Comparison of ENCODE assay signal across 8 mouse cellular contexts in genomic region chr4:133240490-133240921, GRCm38 (mm10). TPM values are rescaled to one million over a fixed set of nuclear protein-coding genes. Genes with fewer than 3 reads are reported as not detected.
DNase-seq lines count a peak whose midpoint lies in the region; ATAC-seq and TF ChIP-seq lines count a peak whose summit lies in the region.

TSS of gene Map3k6 (plus strand) at chr4:133240818.

- H3K9ac ChIP-seq in embryonic facial prominence, embryonic 12.5 days, result peak within 1 kb of the TSS; percentile 61
- peak within 1 kb of the TSS; percentile 62 for H3K9ac ChIP-seq in kidney, embryonic 15.5 days

- no peak for DNase-seq in thymus, adult 2 months
- no peak for DNase-seq in thymus, postnatal 14 days
- DNase-seq in heart, embryonic 10.5 days (ENCODE audit: low spot score), result peak; percentile 85
- peak; percentile 90 for DNase-seq in lung, postnatal 14 days
- peak; percentile 92 for DNase-seq in skeletal muscle tissue, adult 2 months (ENCODE audit: low read depth, low spot score)
- no peak for DNase-seq in layer of hippocampus, postnatal 36 days

- peaks cover 32% of the 10 kb centered on the region for H3K4me1 ChIP-seq in thymus, adult 2 months (replicated peaks; ENCODE audit: control insufficient read depth, insufficient read depth, low read length)
- peaks cover 9% of the 10 kb centered on the region; the same call in 1 of the 2 replicates for H3K4me1 ChIP-seq in embryonic facial prominence, embryonic 12.5 days
- peaks cover 32% of the 10 kb centered on the region for H3K4me1 ChIP-seq in heart, embryonic 10.5 days
- peaks cover 27% of the 10 kb centered on the region for H3K4me1 ChIP-seq in kidney, embryonic 15.5 days

- no peaks in the 10 kb centered on the region for H3K9me3 ChIP-seq in embryonic facial prominence, embryonic 12.5 days
- no peaks in the 10 kb centered on the region for H3K9me3 ChIP-seq in heart, embryonic 10.5 days
- no peaks in the 10 kb centered on the region for H3K9me3 ChIP-seq in kidney, embryonic 15.5 days (replicated peaks)

- peak within 1 kb of the TSS; percentile 70 for H3K4me3 ChIP-seq in thymus, adult 2 months (ENCODE audit: control insufficient read depth, insufficient read depth, low read length)
- H3K4me3 ChIP-seq in embryonic facial prominence, embryonic 12.5 days, result peak within 1 kb of the TSS; percentile 55
- peak within 1 kb of the TSS; percentile 80 for H3K4me3 ChIP-seq in heart, embryonic 10.5 days
- peak within 1 kb of the TSS; percentile 67 for H3K4me3 ChIP-seq in kidney, embryonic 15.5 days (replicated peaks)

- H3K4me2 ChIP-seq in embryonic facial prominence, embryonic 12.5 days (replicated peaks), result peak within 1 kb of the TSS; percentile 94
- peak within 1 kb of the TSS; percentile 98 for H3K4me2 ChIP-seq in kidney, embryonic 15.5 days

- no peaks in the 10 kb centered on the region for H3K36me3 ChIP-seq in thymus, adult 2 months (ENCODE audit: control insufficient read depth, insufficient read depth, low read length)
- H3K36me3 ChIP-seq in embryonic facial prominence, embryonic 12.5 days, result no peaks in the 10 kb centered on the region
- H3K36me3 ChIP-seq in heart, embryonic 10.5 days, result no peaks in the 10 kb centered on the region
- no peaks in the 10 kb centered on the region for H3K36me3 ChIP-seq in kidney, embryonic 15.5 days

- 21% methylated on average over 16 of the region's 16 CpGs for WGBS in thymus, adult 2 months
- WGBS in embryonic facial prominence, embryonic 12.5 days, result 3% methylated on average over 16 of the region's 16 CpGs
- 2% methylated on average over 16 of the region's 16 CpGs for WGBS in heart, embryonic 10.5 days
- 3% methylated on average over 16 of the region's 16 CpGs for WGBS in kidney, embryonic 15.5 days

- no peak for TF ChIP-seq POLR2A in thymus, adult 2 months (IDR thresholded peaks at IDR 0.05; ENCODE audit: control insufficient read depth, extremely low read depth, insufficient read depth, low read length, poor library complexity)

- H3K27me3 ChIP-seq in thymus, adult 2 months (ENCODE audit: control insufficient read depth, insufficient read depth, low read length), result no peaks in the 10 kb centered on the region
- H3K27me3 ChIP-seq in embryonic facial prominence, embryonic 12.5 days, result peaks cover 32% of the 10 kb centered on the region
- H3K27me3 ChIP-seq in heart, embryonic 10.5 days (ENCODE audit: insufficient read depth, poor library complexity, severe bottlenecking), result peaks cover 52% of the 10 kb centered on the region
- H3K27me3 ChIP-seq in kidney, embryonic 15.5 days, result peaks cover 36% of the 10 kb centered on the region

- no peak for ATAC-seq in embryonic facial prominence, embryonic 12.5 days (ENCODE audit: insufficient number of reproducible peaks, insufficient read depth, low FRiP score, low TSS enrichment)
- ATAC-seq in kidney, embryonic 15.5 days (replicated peaks; ENCODE audit: low FRiP score), result peak; percentile 38

- no peak for TF ChIP-seq CTCF in thymus, adult 2 months (IDR thresholded peaks at IDR 0.05; ENCODE audit: borderline replicate concordance, control insufficient read depth, extremely low read depth, insufficient read depth, low read length, poor library complexity)

- no peak within 1 kb of the TSS for H3K27ac ChIP-seq in thymus, adult 2 months (ENCODE audit: control insufficient read depth, insufficient read depth, low read length)
- 0 out of 2 replicates have a peak within 1 kb of the TSS, but pooled peaks have one; percentile 3 for H3K27ac ChIP-seq in embryonic facial prominence, embryonic 12.5 days
- H3K27ac ChIP-seq in heart, embryonic 10.5 days, result peak within 1 kb of the TSS; percentile 91
- peak within 1 kb of the TSS; percentile 81 for H3K27ac ChIP-seq in kidney, embryonic 15.5 days

RNA-seq across cellular contexts. Expression of gene Map3k6, which starts in this region (rescaled TPM):
- polyA plus RNA-seq in thymus, adult 2 months (2012; rRNA removed), result 2.8 and 4.6 TPM in 2 replicates
- polyA plus RNA-seq in embryonic facial prominence, embryonic 12.5 days (2016; fragmentation: Nextera tagmentation; extraction: Ambion mirVana), result 2.6 and 2.7 TPM in 2 replicates
- polyA plus RNA-seq in heart, embryonic 10.5 days (2016; fragmentation: Nextera tagmentation; extraction: Ambion mirVana), result 2.5 and 3.4 TPM in 2 replicates
- 4.0 and 4.3 TPM in 2 replicates for polyA plus RNA-seq in kidney, embryonic 15.5 days (2015; fragmentation: Nextera tagmentation; extraction: Ambion mirVana)
- total RNA-seq in layer of hippocampus, postnatal 36 days (2021), result 1 to 10 TPM; 3.9 to 5.9 TPM

Comparison
In these comparisons a context has a peak if more than half of its experiments do, and no peak if none do; other contexts are left out.
1. DNase-seq: peak in heart, embryonic 10.5 days (single experiment), lung, postnatal 14 days (single experiment) and skeletal muscle tissue, adult 2 months (single experiment); none in thymus, adult 2 months (single experiment), thymus, postnatal 14 days (single experiment) and layer of hippocampus, postnatal 36 days (0 of 2).
2. Peak in every context shown above with its lines, with median percentiles within 50 percentile points of each other: H3K4me3 ChIP-seq.